Comparison of ENCODE assay signal across 24 mouse cellular contexts in genomic region chr5:47276231-47277195, GRCm38 (mm10).
DNase-seq lines count a peak whose midpoint lies in the region; ATAC-seq lines count a peak whose summit lies in the region.
"Had no signal": no experiment of that assay in that cellular context is flagged by ENCODE, and none has a peak within 500 bp of the region (broad histone marks: within the 10 kb centered on the region; RNA-seq: fewer than 3 reads in every experiment).

No protein-coding gene starts in this region.

- no peaks in the 10 kb centered on the region for H3K36me3 ChIP-seq in heart, embryonic 16.5 days (ENCODE audit: control insufficient read depth, insufficient read depth)
- no peaks in the 10 kb centered on the region for H3K36me3 ChIP-seq in midbrain, embryonic 11.5 days (ENCODE audit: control insufficient read depth, insufficient read depth, low read length)
- H3K36me3 ChIP-seq in midbrain, embryonic 14.5 days (ENCODE audit: control insufficient read depth, insufficient read depth, low read length): no peaks in the 10 kb centered on the region
- no peaks in the 10 kb centered on the region for H3K36me3 ChIP-seq in intestine, embryonic 16.5 days (ENCODE audit: control insufficient read depth, insufficient read depth, low read length)
- H3K36me3 ChIP-seq: embryonic facial prominence, embryonic 12.5 days; midbrain, embryonic 10.5 days had no signal

- no peaks in the 10 kb centered on the region for H3K27me3 ChIP-seq in heart, embryonic 16.5 days (ENCODE audit: control insufficient read depth, insufficient read depth, low read length)
- H3K27me3 ChIP-seq in midbrain, embryonic 11.5 days (ENCODE audit: control insufficient read depth, insufficient read depth, low read length): no peaks in the 10 kb centered on the region
- no peaks in the 10 kb centered on the region for H3K27me3 ChIP-seq in midbrain, embryonic 14.5 days (ENCODE audit: control insufficient read depth, insufficient read depth, low read length)
- H3K27me3 ChIP-seq in intestine, embryonic 16.5 days (replicated peaks; ENCODE audit: control insufficient read depth, insufficient read depth, low read length): no peaks in the 10 kb centered on the region
- H3K27me3 ChIP-seq: embryonic facial prominence, embryonic 12.5 days; forebrain, embryonic 13.5 days had no signal

- DNase-seq in heart, adult 8-10 months (ENCODE audit: low spot score): no peak
- DNase-seq in midbrain, embryonic 11.5 days (ENCODE audit: low spot score, missing footprints): peak; percentile 89
- DNase-seq in midbrain, embryonic 14.5 days: no peak
- DNase-seq in cerebellum, adult 18-20 months: no peak
- DNase-seq in spleen, adult 18-20 months: no peak
- DNase-seq: adrenal gland, postnatal 10 days; cerebellum, postnatal 14 days; gastrocnemius, postnatal 14 days; heart, adult 2 months; kidney, postnatal 36 days; layer of hippocampus, adult 9-11 months; left cerebral cortex, postnatal 4 days; liver; lung, postnatal 36 days; right cerebral cortex, postnatal 14 days had no signal

- no peak for ATAC-seq in heart, embryonic 16.5 days (replicated peaks; ENCODE audit: extremely low read depth, insufficient read depth, low FRiP score)
- ATAC-seq in midbrain, embryonic 11.5 days (ENCODE audit: low FRiP score): peak; percentile 76
- ATAC-seq in midbrain, embryonic 14.5 days (ENCODE audit: low FRiP score, low TSS enrichment): no peak
- ATAC-seq in common myeloid progenitor, adult 5-6 weeks (replicated peaks; ENCODE audit: low read depth, poor library complexity, severe bottlenecking): peak; percentile 61
- ATAC-seq in intestine, embryonic 16.5 days: peak; percentile 76
- ATAC-seq: activated CD4-positive, CD25-positive, alpha-beta regulatory T cell, adult 4 months; forebrain, embryonic 13.5 days had no signal

- peaks cover 21% of the 10 kb centered on the region for H3K4me1 ChIP-seq in heart, embryonic 16.5 days (ENCODE audit: control insufficient read depth, insufficient read depth, low read length)
- peaks cover 4% of the 10 kb centered on the region; the same call in 1 of the 2 replicates for H3K4me1 ChIP-seq in midbrain, embryonic 11.5 days (ENCODE audit: control insufficient read depth, insufficient read depth, low read length)
- H3K4me1 ChIP-seq in midbrain, embryonic 14.5 days (ENCODE audit: control insufficient read depth, insufficient read depth, low read length): no peaks in the 10 kb centered on the region
- H3K4me1 ChIP-seq in intestine, embryonic 16.5 days (ENCODE audit: control insufficient read depth, insufficient read depth, low read length): 0 out of 2 replicates have a peak, but pooled peaks cover 3% of the 10 kb centered on the region
- H3K4me1 ChIP-seq: forebrain, embryonic 13.5 days had no signal

- H3K4me2 ChIP-seq in heart, embryonic 16.5 days (ENCODE audit: low read depth, low read length): no peak overlapping the region
- H3K4me2 ChIP-seq in midbrain, embryonic 11.5 days: no peak overlapping the region
- no peak overlapping the region for H3K4me2 ChIP-seq in midbrain, embryonic 14.5 days (ENCODE audit: low read length)
- no peak overlapping the region for H3K4me2 ChIP-seq in intestine, embryonic 16.5 days (ENCODE audit: low read depth, low read length)
- H3K4me2 ChIP-seq: embryonic facial prominence, embryonic 12.5 days; forebrain, embryonic 13.5 days had no signal

- H3K9ac ChIP-seq in heart, embryonic 16.5 days (ENCODE audit: low read length): no peak overlapping the region
- H3K9ac ChIP-seq in midbrain, embryonic 11.5 days (ENCODE audit: low read length): no peak overlapping the region
- no peak overlapping the region for H3K9ac ChIP-seq in midbrain, embryonic 14.5 days (replicated peaks; ENCODE audit: low read length)
- no peak overlapping the region for H3K9ac ChIP-seq in intestine, embryonic 16.5 days (ENCODE audit: low read depth, low read length)
- H3K9ac ChIP-seq: embryonic facial prominence, embryonic 12.5 days; forebrain, embryonic 13.5 days had no signal

- no peaks in the 10 kb centered on the region for H3K9me3 ChIP-seq in heart, embryonic 16.5 days (replicated peaks; ENCODE audit: control insufficient read depth, low read length)
- H3K9me3 ChIP-seq in midbrain, embryonic 11.5 days (ENCODE audit: control insufficient read depth, low read length): no peaks in the 10 kb centered on the region
- no peaks in the 10 kb centered on the region for H3K9me3 ChIP-seq in midbrain, embryonic 14.5 days (ENCODE audit: control insufficient read depth, low read length)
- H3K9me3 ChIP-seq in intestine, embryonic 16.5 days (ENCODE audit: control insufficient read depth, low read length): no peaks in the 10 kb centered on the region
- H3K9me3 ChIP-seq: embryonic facial prominence, embryonic 12.5 days; forebrain, embryonic 13.5 days; midbrain, embryonic 10.5 days had no signal

- H3K27ac ChIP-seq in heart, embryonic 16.5 days (ENCODE audit: low read length): peak overlapping the region; percentile 37
- no peak overlapping the region for H3K27ac ChIP-seq in midbrain, embryonic 11.5 days (ENCODE audit: low read depth, low read length)
- H3K27ac ChIP-seq in midbrain, embryonic 14.5 days (replicated peaks; ENCODE audit: low read depth, low read length): no peak overlapping the region
- no peak overlapping the region for H3K27ac ChIP-seq in intestine, embryonic 16.5 days (ENCODE audit: low read length)
- H3K27ac ChIP-seq: embryonic facial prominence, embryonic 12.5 days; forebrain, embryonic 13.5 days; heart, adult 2 months; left cerebral cortex, adult 2 months; midbrain, embryonic 10.5 days had no signal

- WGBS in heart, embryonic 16.5 days: 32% methylated on average over 5 of the region's 5 CpGs
- 47% methylated on average over 5 of the region's 5 CpGs for WGBS in midbrain, embryonic 11.5 days
- WGBS in midbrain, embryonic 14.5 days: 29% methylated on average over 5 of the region's 5 CpGs
- WGBS in intestine, embryonic 16.5 days: 33% methylated on average over 5 of the region's 5 CpGs

- no peak overlapping the region for H3K4me3 ChIP-seq in heart, embryonic 16.5 days (ENCODE audit: low read length)
- H3K4me3 ChIP-seq in midbrain, embryonic 11.5 days (ENCODE audit: low read depth, low read length): no peak overlapping the region
- no peak overlapping the region for H3K4me3 ChIP-seq in midbrain, embryonic 14.5 days (replicated peaks; ENCODE audit: low read depth, low read length)
- no peak overlapping the region for H3K4me3 ChIP-seq in intestine, embryonic 16.5 days (ENCODE audit: low read length)
- H3K4me3 ChIP-seq: embryonic facial prominence, embryonic 12.5 days; erythroblast, embryonic 14.5 days; forebrain, embryonic 13.5 days; heart, adult 2 months; left cerebral cortex, adult 2 months; midbrain, embryonic 10.5 days had no signal

Comparison
In these comparisons a context has a peak if more than half of its experiments do, and no peak if none do; other contexts are left out.
1. ATAC-seq: peak in midbrain, embryonic 11.5 days (single experiment), common myeloid progenitor, adult 5-6 weeks (single experiment) and intestine, embryonic 16.5 days (single experiment); none in heart, embryonic 16.5 days (single experiment) and midbrain, embryonic 14.5 days (single experiment).